Mouse (Mus musculus): ENCODE measurements around the gene Pak3.
"Not testable (repeated sequence)": the region's sequence is repeated elsewhere in the genome, so short reads cannot be mapped to it uniquely, and the experiment has no call there.

Pak3 gene

GRCm38 (mm10) chrX:143518168-143518901, at the start of gene Pak3:
TSS of gene Pak3 (plus strand) at chrX:143518591.
- no peak for DNase-seq

DNA sequence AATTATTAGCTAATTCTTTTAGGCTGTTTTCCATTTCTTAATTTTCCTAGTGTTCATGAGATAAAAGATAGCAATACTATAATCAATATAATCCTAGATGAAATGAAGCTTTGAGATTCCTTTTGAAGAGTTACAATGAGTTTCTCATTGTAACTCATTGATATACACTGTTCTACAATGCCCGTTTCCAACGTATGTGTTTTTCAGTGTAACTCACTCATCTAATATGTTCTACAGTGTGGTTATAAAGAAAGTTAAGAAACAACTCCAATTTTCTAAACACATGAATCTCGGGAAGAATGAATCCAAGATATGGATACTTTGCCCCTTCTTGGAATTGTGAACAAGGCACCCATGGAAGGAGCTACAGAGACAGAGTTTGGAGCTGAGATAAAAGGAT, 35.5 kb upstream of the Pak3 start:
- peak; percentile 99 for DNase-seq

DNA sequence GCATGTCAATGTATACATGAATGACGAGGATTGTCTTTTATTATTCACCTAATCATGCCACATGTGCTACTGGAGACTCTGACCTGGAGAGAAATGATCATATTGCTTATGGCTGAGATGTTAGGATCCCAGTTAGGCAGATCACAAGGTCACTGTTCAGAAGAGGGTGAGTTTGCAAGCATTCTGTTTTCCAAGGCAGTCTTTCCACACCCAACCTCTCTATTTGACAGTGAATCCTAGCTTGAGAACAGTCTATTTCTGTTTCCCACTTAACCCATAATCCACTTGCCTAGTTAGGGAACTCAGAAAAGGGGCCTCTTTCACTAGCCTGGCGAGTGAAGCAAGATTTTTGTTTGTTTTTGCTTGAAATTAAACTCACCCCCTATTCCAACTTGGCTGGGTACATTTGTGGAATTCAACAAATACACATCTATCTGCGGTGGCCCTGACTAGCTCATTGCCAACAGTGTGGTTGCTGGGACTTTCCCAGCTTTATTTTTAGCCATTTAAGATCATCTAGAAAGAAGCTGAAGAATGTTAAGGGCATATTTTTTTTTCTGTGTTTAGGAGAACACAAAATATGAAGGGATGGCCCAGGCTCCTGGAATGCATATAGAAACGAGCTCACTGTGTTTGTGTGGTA, 17.2 kb upstream of the Pak3 start:
- no peak for DNase-seq

DNA sequence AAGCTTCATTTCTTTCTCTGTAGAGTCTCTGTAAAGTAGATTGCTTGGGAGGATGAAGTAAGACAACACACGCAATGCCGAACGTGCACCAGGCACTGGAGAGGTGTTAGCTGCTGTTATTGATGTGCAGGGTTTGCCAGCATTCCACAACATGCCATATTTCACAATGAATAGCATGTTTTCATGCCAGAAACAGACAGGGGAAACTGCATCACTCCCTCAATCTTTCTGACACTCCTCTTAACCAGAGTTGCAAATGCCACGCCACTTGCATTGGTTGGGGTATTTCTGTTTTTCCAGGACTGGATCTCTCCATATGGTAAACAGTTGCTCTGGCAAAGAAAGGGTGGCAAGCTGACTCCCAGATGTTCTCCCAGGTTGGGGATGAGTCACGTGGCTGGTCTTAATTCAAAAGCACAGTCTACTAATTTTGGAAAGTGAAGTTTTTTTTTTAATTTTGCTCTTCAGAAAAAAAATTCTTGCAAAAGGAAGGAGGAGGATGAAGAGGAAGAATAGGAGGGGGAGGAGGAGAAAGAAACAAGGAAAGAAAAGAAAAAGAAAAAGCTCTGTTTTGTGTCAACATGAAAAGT, 16.5 kb upstream of the Pak3 start:
- DNase-seq: no peak

DNA sequence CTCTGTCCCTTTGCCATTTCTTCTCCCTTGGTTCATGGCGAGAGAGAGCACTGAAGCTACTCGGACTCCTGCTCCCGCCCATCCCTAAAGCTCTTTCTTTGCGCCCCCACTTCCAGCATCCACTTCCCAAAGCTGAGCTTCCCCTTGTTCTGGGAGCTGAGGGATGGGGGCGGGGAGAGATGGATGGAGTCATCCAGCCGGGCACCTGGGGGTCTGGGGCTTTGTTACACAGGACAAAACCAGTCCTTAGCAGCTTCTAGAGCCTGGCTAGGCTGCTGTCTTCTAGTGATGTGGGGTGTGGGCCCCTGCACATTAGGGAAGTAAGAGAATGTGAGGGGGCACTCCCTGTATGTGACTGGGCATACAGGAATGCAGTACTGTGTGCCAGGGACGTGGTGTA, 526 bp downstream of the Pak3 start:
- DNase-seq: no peak

DNA sequence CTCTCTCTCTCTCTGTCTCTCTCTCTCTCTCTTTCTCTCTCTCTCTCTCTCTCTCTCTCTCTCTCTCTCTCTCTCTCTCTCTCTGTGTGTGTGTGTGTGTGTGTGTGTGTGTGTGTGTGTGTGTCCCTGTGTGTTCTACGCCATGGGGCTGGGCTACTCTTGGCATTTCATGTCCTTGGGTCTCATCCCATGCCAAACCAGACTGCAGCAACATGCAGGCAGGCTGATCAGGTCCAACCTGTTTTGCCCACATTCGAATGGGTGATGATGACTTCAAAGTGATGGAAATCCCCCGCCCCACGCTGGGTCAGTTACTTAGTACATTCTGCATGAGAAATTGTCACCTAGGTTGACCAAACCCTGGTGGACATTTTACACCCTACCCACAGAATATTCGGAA, 1.1 kb downstream of the Pak3 start:
- DNase-seq: not testable (repeated sequence)

GRCm38 (mm10) chrX:143520195-143520594, 1.8 kb downstream of the Pak3 start:
- DNase-seq: no peak

- DNase-seq: no peak
Observed at GRCm38 (mm10) chrX:143532331-143532730, 13.9 kb downstream of the Pak3 start.

GRCm38 (mm10) chrX:143533574-143533973, 15.2 kb downstream of the Pak3 start:
- no peak for DNase-seq

GRCm38 (mm10) chrX:143542756-143543155, 24.4 kb downstream of the Pak3 start:
- no peak for DNase-seq

DNA sequence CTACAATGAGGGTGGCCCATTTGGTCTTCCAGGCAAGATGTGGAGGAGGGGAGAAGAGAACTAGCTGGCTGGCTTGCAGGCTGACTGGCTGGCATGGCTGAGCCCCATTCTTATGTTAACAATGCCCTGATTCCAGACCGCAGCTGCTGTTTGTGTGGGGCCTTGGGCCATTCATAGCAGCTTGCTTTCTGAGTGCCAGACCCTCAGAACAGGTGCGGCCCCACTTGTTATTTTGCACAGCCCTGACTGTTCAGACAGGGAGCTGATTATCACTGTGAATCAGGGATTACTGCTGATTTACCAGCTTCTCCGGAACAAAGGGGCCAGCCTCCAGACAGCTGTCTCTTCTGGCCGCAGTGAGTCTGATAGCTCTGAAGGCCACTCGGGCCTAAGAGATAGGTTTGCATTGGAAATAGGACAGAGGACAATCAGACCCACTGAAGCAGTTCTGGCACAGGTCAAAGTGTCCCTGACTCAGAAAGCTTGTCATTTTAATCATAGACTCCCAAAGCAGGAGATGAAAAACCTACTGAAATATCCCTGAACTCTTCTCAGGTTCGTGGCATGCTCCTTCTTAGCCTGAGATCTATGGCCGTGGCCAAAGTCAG, 24.9 kb downstream of the Pak3 start:
- DNase-seq: no peak

GRCm38 (mm10) chrX:143573691-143574090, 55.3 kb downstream of the Pak3 start:
- no peak for DNase-seq

DNA sequence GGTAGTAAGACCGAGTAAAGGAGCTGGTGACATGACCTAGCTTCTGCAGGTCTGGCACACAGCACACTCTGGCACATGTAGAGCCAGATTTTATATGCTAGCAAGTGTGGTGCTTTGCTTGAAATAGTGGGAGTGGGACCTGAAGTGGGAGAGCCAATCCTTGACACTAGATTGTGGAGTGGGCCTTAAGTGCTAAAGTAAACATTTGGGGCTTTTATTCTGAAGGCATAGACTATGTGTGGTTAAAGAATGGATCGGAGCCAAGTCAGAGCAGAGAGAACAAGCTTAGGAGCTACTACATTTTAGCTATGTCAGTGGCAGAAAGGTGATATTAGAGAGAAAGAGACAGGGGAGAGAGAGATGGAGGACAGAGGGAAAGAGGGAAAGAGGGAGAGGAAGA, 61.5 kb downstream of the Pak3 start:
- no peak for DNase-seq

GRCm38 (mm10) chrX:143580458-143580959, 62.1 kb downstream of the Pak3 start:
- DNase-seq: no peak

DNA sequence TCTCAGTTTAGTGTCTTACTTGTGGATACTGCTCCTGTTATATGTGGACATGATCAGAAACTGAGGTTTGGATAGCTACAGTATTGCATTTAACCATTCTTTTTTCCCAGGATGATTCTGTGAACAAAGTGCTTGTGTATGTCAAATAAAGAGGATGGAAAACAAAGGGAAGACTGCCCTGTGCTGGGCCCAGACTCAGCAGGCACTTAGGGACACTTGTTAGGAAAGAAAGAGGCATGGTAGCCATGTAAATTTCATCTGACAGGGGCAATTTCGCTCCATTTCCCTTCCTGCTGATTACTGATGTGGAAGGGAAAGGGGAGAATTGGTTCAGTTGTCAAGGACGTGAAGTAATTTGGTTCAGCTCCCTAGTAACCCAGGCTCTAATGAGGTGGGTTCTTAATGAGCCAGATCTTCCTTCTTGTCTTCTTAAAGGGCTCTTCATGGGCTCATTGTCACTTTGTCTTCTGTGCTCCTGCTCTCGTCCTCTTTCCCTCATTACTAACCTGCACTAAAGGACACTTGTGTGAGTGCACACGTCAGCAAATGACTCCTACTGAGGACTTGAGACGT, 88.6 kb downstream of the Pak3 start:
- DNase-seq: no peak

- no peak for DNase-seq
Observed at GRCm38 (mm10) chrX:143618734-143619133, 100.3 kb downstream of the Pak3 start.

DNA sequence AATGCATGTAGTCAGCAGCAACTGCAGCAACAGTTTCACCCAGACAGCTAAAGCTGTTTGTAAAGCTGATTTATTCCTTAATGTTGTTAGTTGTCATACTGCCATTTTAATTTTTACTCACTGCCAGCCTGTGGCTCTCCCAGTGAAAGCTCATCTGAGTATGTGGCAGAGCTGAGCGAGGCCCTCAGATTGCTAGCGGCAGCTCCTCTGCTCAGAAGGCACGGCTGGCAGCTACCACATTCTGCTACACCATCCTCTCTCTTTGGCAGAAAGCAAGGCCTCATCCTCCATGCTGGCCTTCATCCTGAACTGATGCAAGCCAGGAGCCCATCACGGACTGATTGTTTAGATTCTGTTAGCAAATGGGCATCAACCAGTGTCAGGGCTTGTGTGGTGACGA, 109.4 kb downstream of the Pak3 start:
- DNase-seq: no peak

- DNase-seq: no peak
Observed at GRCm38 (mm10) chrX:143643936-143644335, 125.5 kb downstream of the Pak3 start.

DNA sequence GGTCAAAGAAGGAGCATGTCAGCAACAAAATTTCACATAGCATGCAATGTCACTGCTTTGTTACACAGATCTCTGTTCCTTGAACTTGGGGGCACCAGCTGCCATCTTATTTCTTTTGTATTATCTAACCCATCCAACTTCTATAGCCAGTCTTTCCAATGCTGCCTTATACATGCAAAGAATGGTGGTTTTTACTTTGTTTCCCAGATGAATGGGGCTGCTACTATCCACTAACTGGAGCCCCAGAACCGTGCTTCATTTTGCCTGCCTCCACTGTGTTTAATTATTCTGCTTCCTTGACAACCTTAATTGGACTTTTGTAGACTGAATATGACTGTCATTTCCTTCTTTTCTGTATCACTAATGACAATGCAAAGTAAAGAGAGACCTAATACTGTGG, 126.4 kb downstream of the Pak3 start:
- no peak for DNase-seq

DNA sequence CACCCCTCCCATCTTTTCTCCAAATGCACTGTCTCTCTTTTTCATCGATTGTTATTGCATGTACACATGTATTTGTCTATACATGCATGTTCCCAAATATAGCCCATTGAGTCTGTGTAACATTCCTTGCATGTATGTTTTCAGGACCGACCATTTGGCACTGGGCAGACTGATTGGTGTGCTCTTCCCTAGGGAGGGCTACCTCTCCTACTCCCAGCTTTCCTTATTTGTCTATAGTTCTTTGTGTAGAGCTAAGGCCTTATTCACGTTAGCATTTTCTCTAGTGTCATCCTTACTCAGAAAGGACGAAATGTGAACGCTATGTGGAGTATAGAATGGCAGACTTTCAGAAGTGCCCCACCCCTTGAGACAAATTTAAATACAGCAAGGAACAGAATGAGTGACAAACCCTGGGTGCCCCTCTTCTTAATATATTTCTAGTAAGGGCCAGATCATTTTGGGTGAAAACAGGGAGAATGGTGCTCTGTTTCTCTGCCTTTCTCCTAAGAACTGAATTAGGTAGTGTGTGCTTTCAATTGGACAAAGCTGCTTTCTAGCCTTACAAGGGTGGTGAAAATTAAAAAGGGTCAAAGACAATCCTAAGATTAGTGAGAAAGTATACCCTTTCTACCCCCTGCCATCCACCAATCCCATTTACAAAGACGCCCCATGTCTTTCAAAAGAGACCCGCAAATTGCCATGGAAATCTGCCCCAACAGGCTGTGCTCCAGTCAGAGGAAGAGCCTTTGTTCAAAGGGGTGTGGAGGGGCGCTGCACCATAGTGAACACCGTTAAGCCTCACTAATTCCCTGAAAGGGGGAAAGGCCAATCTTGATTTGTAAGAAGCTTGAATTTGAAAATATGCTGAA, 136.2 kb downstream of the Pak3 start:
- DNase-seq: no peak

DNA sequence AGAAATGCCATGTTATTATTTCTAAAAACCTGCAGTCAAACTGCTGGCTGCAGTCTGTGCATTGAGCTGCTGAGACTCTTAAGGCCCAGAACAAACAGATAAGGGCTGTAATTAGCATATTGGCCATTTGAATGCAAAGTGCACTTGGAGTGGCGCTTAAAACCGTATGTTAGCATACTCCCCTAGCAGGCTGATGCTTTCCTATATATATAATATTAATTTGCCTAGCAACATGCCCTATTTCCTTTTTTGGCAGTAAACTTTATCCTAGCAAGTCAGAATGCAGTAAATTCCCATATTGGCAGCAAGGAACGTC, 136.7 kb downstream of the Pak3 start:
- DNase-seq: no peak

Measured in heart, adult 11 months (tissue).